Mouse (Mus musculus) left cerebral cortex, postnatal 36 days (tissue): Measurements from ENCODE around the gene Zbtb8b. TPM values are rescaled to one million over a fixed set of nuclear protein-coding genes. Genes with fewer than 3 reads are reported as not detected.
"Not testable (repeated sequence)": the region's sequence is repeated elsewhere in the genome, so short reads cannot be mapped to it uniquely, and the experiment has no call there.

Source experiments
- DNase-seq, 2 experiments: peaks; one replicate each; pipeline ENCODE4 v3.0.0; 2021 to 2022; ENCODE audit warnings: low spot score in 2 of 2, mixed read lengths in 1 of 2
- intact Hi-C: fragments of 180-260 bp; cut with DNase I; formaldehyde crosslinking; loops from one replicate; pipeline ENCODE4 v1.15.1; 2025
- total RNA-seq, 2 experiments: library from RNA; stranded (reverse); gene quantifications; 2 replicates each; pipeline ENCODE4 v1.2.3; 2021

The Zbtb8b gene
- total RNA-seq, 2 experiments from 2014 or later: 4.3 to 4.9 TPM

- DNase-seq: no peak
- intact Hi-C loops: no loop called here
Observed at GRCm38 (mm10) chr4:129447360-129447759, 6.7 kb upstream of the Zbtb8b start.

DNA sequence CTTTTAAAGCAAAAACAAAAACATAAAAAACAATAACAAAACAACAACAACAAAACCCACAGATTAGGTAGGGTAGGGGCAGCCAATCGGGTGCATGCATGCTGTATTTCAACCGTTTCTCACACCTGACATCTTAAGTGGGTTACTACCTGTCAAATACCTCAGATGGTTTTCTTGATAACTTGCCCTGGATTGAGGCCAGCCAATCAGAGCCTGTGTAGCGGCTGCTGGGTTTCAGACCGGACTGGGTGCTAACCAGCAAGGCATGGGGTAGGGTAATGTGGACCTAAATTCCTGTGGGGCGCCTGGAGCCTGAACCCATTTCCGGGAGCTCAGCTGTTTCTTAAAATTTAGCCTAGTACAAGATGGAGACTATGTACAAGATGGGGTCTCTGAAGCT lies 492 bp upstream of the Zbtb8b start:
- DNase-seq: no peak
- intact Hi-C loops: no loop called here

GRCm38 (mm10) chr4:129418321-129418720 lies 22.3 kb downstream of the Zbtb8b start:
- intact Hi-C loops: no loop called here
- no peak for DNase-seq

- intact Hi-C loops: no loop called here
- no peak for DNase-seq
Observed at GRCm38 (mm10) chr4:129416478-129416877, 24.2 kb downstream of the Zbtb8b start.

GRCm38 (mm10) chr4:129415892-129416291 lies 24.8 kb downstream of the Zbtb8b start:
- DNase-seq: no peak
- intact Hi-C loops: no loop called here

GRCm38 (mm10) chr4:129410991-129411390 lies 29.7 kb downstream of the Zbtb8b start:
- intact Hi-C loops: no loop called here
- DNase-seq: no peak

GRCm38 (mm10) chr4:129410532-129410931 lies 30.1 kb downstream of the Zbtb8b start:
- intact Hi-C loops, DNase-seq: not testable (repeated sequence)

- intact Hi-C loops: no loop called here
- peak; percentile 10 to 17 for DNase-seq
Observed at GRCm38 (mm10) chr4:129406447-129406846, 34.2 kb downstream of the Zbtb8b start.

GRCm38 (mm10) chr4:129399813-129400212 lies 40.8 kb downstream of the Zbtb8b start:
- no peak for DNase-seq
- intact Hi-C loops: no loop called here

DNA sequence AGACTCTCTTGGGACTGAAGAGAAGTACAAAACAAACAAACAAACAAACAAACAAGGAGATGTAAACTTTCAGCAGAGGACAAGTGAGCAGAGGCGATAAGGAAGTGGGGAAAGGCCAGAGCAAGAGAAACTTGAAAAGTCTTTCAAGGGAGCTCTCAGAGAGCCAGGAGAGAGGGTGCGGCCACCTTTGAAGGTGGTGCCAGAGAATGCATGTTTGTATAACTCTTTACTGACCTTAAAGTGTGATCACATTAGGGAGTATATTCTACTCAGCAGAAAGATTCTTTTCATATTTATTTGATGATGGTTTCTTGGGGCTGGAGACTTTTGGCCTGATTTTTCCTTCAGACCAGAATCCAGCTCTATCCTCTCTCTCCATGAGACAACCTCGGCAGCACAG lies 43.7 kb downstream of the Zbtb8b start:
- no peak for DNase-seq
- intact Hi-C loops: no loop called here

- DNase-seq: no peak
- intact Hi-C loops: no loop called here
Observed at GRCm38 (mm10) chr4:129394089-129394870, 46.4 kb downstream of the Zbtb8b start.

DNA sequence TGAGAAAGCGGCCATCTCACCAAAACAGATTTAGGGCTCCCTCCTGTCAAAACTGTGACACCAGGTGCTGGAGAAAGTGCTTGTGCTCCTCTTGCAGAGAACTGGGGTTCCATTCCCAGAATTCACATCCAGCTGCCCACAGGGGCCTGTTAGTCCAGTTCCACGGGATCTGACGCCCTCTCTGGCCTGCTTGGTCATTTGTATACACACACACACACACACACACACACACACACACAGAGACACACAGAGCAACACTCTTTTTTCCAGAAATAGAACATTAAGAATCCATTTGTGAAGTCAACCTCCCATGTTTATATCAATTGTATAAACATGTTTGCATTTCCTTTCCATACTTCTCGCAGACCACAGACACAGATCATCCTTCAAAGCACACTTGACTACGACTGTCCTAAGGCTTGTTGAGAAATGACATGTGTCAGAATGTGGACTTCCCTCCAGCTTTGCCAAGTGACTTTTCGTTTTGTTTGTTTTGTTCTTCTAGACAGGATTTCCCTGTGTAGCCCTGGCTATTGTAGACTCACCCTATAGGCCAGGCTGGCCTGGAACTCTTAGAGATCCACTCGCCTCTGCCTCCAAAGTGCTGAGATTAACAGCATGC lies 49.6 kb downstream of the Zbtb8b start:
- intact Hi-C loops: no loop called here
- no peak for DNase-seq

DNA sequence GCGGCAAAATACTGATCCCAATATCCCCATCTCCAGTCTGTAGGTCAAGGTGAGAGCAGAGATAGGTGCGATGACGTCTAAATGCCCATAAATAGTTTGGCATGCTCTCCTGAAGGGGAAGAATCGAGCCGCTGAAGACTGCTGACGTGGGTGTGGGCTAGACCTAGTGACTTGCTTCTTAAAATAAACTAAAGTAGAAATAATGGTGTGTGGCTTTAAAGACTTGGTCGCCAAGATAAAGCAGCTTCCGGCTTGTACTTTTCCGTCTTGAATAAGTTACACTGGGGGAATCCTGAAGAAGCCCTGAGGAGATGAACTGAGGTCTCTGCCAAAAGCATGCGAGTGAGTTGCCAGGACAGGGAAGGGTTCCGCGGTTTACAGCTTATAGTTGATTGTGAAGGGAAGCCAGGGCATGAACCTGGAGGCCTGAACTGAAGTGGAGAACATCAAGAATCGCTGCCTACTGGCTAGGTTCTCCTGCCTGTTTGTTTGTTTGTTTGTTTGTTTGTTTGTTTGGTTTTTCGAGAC lies 50.4 kb downstream of the Zbtb8b start:
- DNase-seq: no peak
- intact Hi-C loops: no loop called here

- DNase-seq: no peak
- intact Hi-C loops: no loop called here
Observed at GRCm38 (mm10) chr4:129388404-129388803, 52.2 kb downstream of the Zbtb8b start.

DNA sequence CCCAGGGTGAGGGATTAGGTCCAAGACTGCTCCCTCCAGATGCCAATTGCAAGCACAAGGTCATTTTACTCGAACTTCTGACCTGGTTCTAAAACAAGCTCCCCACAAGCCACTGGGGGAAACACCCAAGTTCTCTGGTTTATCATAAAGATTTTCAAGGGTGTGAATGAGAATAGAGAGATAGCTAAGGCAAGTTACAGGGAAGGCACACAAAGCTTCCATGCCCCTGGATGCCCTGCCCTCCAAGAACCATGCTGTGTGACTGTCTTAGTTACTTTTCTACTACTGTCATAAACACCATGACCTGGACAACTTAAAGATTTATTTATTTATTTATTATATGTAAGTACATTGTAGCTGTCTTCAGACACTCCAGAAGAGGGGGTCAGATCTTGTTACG lies 53.7 kb downstream of the Zbtb8b start:
- intact Hi-C loops: no loop called here
- DNase-seq: no peak

DNA sequence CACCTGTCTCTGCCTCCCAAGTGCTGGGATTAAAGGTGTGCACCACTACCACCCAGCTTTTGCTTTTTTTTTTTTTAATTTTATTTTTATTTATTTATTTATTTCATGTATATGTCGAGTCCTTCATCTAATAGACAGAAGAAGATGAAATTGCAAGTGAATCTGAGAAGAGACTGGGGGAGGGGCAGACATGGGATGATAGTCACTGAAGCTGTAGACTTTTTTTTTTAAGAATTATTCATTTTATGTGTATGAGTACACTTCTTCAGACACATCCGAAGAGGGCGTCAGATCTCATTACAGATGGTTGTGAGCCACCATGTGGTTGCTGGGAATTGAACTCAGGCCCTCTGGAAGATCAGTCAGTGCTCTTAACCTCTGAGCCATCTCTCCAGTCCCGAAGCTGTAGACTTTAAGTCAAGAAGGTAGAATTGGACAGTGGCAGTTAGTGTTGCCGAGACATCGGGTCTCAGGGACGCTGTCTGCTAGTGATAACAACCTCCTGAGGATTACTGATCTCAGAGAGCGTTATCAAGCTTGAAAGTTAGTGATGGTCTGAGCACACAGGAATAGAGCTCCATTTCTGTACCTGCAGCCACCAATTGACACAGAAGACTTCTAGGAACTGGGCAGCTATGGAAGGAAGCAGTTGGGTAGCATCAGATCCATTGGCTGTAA lies 54.2 kb downstream of the Zbtb8b start:
- no peak for DNase-seq
- intact Hi-C loops: no loop called here

GRCm38 (mm10) chr4:129385685-129386084 lies 55.0 kb downstream of the Zbtb8b start:
- DNase-seq: no peak
- intact Hi-C loops: no loop called here

GRCm38 (mm10) chr4:129384440-129384839 lies 56.2 kb downstream of the Zbtb8b start:
- no peak for DNase-seq
- intact Hi-C loops: no loop called here

DNA sequence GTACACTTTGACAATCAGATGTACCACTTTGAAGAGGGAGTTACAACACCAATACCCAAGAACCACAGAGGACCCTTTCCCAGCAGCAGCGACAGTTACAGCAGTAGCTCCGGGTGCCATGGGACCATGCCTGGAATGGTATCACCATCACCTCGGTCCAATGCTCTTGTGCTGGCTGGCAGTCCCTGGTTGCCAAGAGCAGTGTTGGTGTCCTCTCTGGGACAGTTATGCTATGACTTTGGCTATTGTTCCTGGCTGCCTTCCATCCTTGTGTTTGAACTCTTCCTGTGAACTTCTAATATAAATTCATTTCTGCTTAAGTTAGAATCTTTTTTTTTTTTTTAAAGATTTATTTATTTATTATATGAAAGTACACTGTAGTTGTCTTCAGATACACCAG lies 57.1 kb downstream of the Zbtb8b start:
- intact Hi-C loops: no loop called here
- DNase-seq: no peak

DNA sequence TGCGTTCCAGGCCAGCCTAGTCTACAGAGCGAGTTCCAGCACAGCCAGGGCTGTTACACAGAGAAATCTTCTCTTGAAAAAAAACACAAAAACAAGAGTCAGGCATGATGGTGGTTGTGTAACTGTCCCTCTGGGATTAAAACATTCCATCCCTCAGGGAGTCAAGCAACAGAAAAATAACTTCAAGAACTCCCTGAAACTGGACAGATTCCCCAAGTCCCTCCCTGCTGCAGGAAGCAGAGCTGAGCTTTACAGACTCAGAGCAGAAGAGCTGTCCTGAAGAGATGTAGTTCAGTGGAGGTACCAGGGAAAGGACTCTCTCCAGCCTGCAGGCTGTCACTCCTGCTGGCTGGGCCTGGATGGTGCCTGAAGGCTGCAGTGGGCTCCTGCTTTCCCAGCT lies 58.2 kb downstream of the Zbtb8b start:
- intact Hi-C loops: no loop called here
- no peak for DNase-seq

- intact Hi-C loops: no loop called here
- no peak for DNase-seq
Observed at GRCm38 (mm10) chr4:129382029-129382428, 58.6 kb downstream of the Zbtb8b start.
